Comparison of ENCODE assay signal across 8 mouse cellular contexts in genomic region chr4:110020255-110020654, GRCm38 (mm10). TPM values are rescaled to one million over a fixed set of nuclear protein-coding genes. Genes with fewer than 3 reads are reported as not detected.
DNase-seq lines count a peak whose midpoint lies in the region; ATAC-seq and TF ChIP-seq lines count a peak whose summit lies in the region.

No protein-coding gene starts in this region.

- peak overlapping the region; percentile 55 to 64 for H3K4me3 ChIP-seq in MEL (ENCODE audit: control insufficient read depth in 1 of 2, insufficient read depth in 1 of 2, low read depth in 2 of 2, low read length in 2 of 2)
- H3K4me3 ChIP-seq in hindbrain, embryonic 12.5 days = 0 out of 2 replicates have a peak overlapping the region, but pooled peaks have one; percentile 5

- peak; percentile 71 for ATAC-seq in hindbrain, embryonic 12.5 days (ENCODE audit: low FRiP score)

- H3K9me3 ChIP-seq in MEL (replicated peaks; ENCODE audit: insufficient read depth, low read length) = no peaks in the 10 kb centered on the region
- no peaks in the 10 kb centered on the region for H3K9me3 ChIP-seq in hindbrain, embryonic 12.5 days (replicated peaks)

- 11% methylated on average over 12 of the region's 12 CpGs for WGBS in hindbrain, embryonic 12.5 days

- H3K27me3 ChIP-seq in MEL (ENCODE audit: control insufficient read depth in 1 of 2, insufficient read depth in 2 of 2, low read length in 2 of 2) = no peaks in the 10 kb centered on the region
- peaks cover 21% of the 10 kb centered on the region for H3K27me3 ChIP-seq in hindbrain, embryonic 12.5 days

- peaks cover 0 to 14% of the 10 kb centered on the region in 2 experiments; a peak in 2 of 4 replicates for H3K4me1 ChIP-seq in MEL (ENCODE audit: control insufficient read depth in 1 of 2, insufficient read depth in 2 of 2, low read length in 2 of 2)
- H3K4me1 ChIP-seq in hindbrain, embryonic 12.5 days = peaks cover 3% of the 10 kb centered on the region

- peak; percentile 92 for DNase-seq in MEL (ENCODE audit: low read depth, low spot score)
- peak; percentile 70 to 75 for DNase-seq in cerebellum, adult 18-20 months
- peak; percentile 79 for DNase-seq in forelimb bud, embryonic 11.5 days (ENCODE audit: low read depth, low spot score)
- peak; percentile 67 for DNase-seq in layer of hippocampus, adult 9-11 months
- DNase-seq in lung, postnatal 10 days = peak; percentile 74
- peak; percentile 90 for DNase-seq in retina, embryonic 14.5 days (ENCODE audit: low spot score)
- peak; percentile 27 to 68 for DNase-seq in urinary bladder, adult 18-20 months (ENCODE audit: low spot score in 2 of 2)

- peak overlapping the region; percentile 36 for H3K27ac ChIP-seq in MEL (ENCODE audit: control insufficient read depth, low read depth, low read length)
- H3K27ac ChIP-seq in hindbrain, embryonic 12.5 days = no peak overlapping the region

- no peaks in the 10 kb centered on the region for H3K79me2 ChIP-seq in MEL (ENCODE audit: control insufficient read depth, insufficient read depth, low read length, poor library complexity)

- TF ChIP-seq RAD21 in MEL (IDR thresholded peaks at IDR 0.05; ENCODE audit: low read depth, low read length) = peak; percentile 93

- H3K9ac ChIP-seq in MEL (ENCODE audit: control insufficient read depth, low read depth, low read length, poor library complexity, severe bottlenecking) = peak overlapping the region; percentile 59
- H3K9ac ChIP-seq in hindbrain, embryonic 12.5 days = no peak overlapping the region

- TF ChIP-seq CTCF in MEL (IDR thresholded peaks at IDR 0.05 in 2 of 3, conservative IDR thresholded peaks at IDR 0.05 in 1 of 3; ENCODE audit: control insufficient read depth in 1 of 3, insufficient read depth in 1 of 3, low read depth in 2 of 3, low read length in 3 of 3, poor library complexity in 1 of 3, severe bottlenecking in 1 of 3) = peak; percentile 87 to 97 (median 92)

- TF ChIP-seq EP300 in MEL (IDR thresholded peaks at IDR 0.05; ENCODE audit: low read depth in 1 of 2, low read length in 2 of 2) = no peak

- H3K4me2 ChIP-seq in hindbrain, embryonic 12.5 days (replicated peaks) = peak overlapping the region; percentile 46

- H3K36me3 ChIP-seq in MEL (ENCODE audit: control insufficient read depth in 1 of 2, insufficient read depth in 2 of 2, low read length in 2 of 2) = peaks cover 0 to 7% of the 10 kb centered on the region in 2 experiments; a peak in 1 of 4 replicates
- H3K36me3 ChIP-seq in hindbrain, embryonic 12.5 days = no peaks in the 10 kb centered on the region

- no peak for TF ChIP-seq POLR2A in MEL (IDR thresholded peaks at IDR 0.05; ENCODE audit: control insufficient read depth in 1 of 2, insufficient read depth in 1 of 2, low read depth in 1 of 2, low read length in 2 of 2, poor library complexity in 1 of 2)

TF ChIP-seq in MEL, 35 proteins besides CTCF, POLR2A, EP300 and RAD21:
- TF ChIP-seq MXI1 (IDR thresholded peaks at IDR 0.05; ENCODE audit: low read depth, low read length) (peak; percentile 43; the same call in 1 of the 2 replicates), KAT2A (conservative IDR thresholded peaks at IDR 0.05; ENCODE audit: low read depth, low read length) (no peak), ZC3H11A (IDR thresholded peaks at IDR 0.05; ENCODE audit: low read depth, low read length) (peak; percentile 84), SMC3 (IDR thresholded peaks at IDR 0.05; ENCODE audit: low read depth, low read length) (peak; percentile 91)

RNA-seq across cellular contexts. Expression of gene Dmrta2, which starts 42.4 kb away (rescaled TPM):
- total RNA-seq in MEL (2012; rRNA removed) = 0.08 and 0.10 TPM in 2 replicates
- polyA plus RNA-seq in MEL (2012; ENCODE audit: insufficient read depth in 1 of 2, insufficient read length in 2 of 2, low read depth in 1 of 2, low replicate concordance in 2 of 2, missing spikeins in 1 of 2) = under 1 TPM in 1 of 2 experiments, not detected in 1; 0.11 TPM
- 0.20 and 0.21 TPM in 2 replicates for polyA plus RNA-seq in hindbrain, embryonic 12.5 days (2016; fragmentation: Nextera tagmentation; extraction: Ambion mirVana)
